24 mouse cellular contexts compared by ENCODE assay signal in genomic region chr17:56024931-56025330, GRCm38 (mm10). TPM values are rescaled to one million over a fixed set of nuclear protein-coding genes. Genes with fewer than 3 reads are reported as not detected.
DNase-seq lines count a peak whose midpoint lies in the region; ATAC-seq and TF ChIP-seq lines count a peak whose summit lies in the region.
"Had no signal": no experiment of that assay in that cellular context is flagged by ENCODE, and none has a peak within 500 bp of the region (broad histone marks: within the 10 kb centered on the region; RNA-seq: fewer than 3 reads in every experiment).

No protein-coding gene starts in this region.

- 0 out of 2 replicates have a peak overlapping the region, but pooled peaks have one; percentile 11 for H3K27ac ChIP-seq in embryonic facial prominence, embryonic 15.5 days (replicated peaks)
- no peak overlapping the region for H3K27ac ChIP-seq in embryonic facial prominence, embryonic 10.5 days (replicated peaks)
- H3K27ac ChIP-seq in heart, embryonic 12.5 days (ENCODE audit: poor library complexity, severe bottlenecking) = 0 out of 2 replicates have a peak overlapping the region, but pooled peaks have one; percentile 2
- peak overlapping the region; percentile 4; the same call in 1 of the 2 replicates for H3K27ac ChIP-seq in left cerebral cortex, adult 2 months
- H3K27ac ChIP-seq: embryonic facial prominence, embryonic 12.5 days; forebrain, embryonic 12.5 days; hindbrain, embryonic 14.5 days; kidney, postnatal 0 days; liver, embryonic 15.5 days; lung, embryonic 15.5 days had no signal

- no peak for DNase-seq in embryonic facial prominence, embryonic 10.5 days (ENCODE audit: low spot score)
- no peak for DNase-seq in heart, postnatal 4 days
- DNase-seq in left cerebral cortex, adult 2 months (ENCODE audit: extremely low spot score in 1 of 2, low spot score in 2 of 2) = no peak
- no peak for DNase-seq in left cerebral cortex, postnatal 36 days (ENCODE audit: low spot score in 2 of 2)
- DNase-seq in lung, postnatal 36 days = no peak
- DNase-seq: adrenal gland, postnatal 36 days; B cell, adult 2 months; kidney, adult 2 months; liver; thymus, postnatal 14 days had no signal

- no peaks in the 10 kb centered on the region for H3K9me3 ChIP-seq in embryonic facial prominence, embryonic 15.5 days (replicated peaks)
- no peaks in the 10 kb centered on the region for H3K9me3 ChIP-seq in embryonic facial prominence, embryonic 10.5 days
- H3K9me3 ChIP-seq in heart, embryonic 12.5 days (replicated peaks) = no peaks in the 10 kb centered on the region
- H3K9me3 ChIP-seq: embryonic facial prominence, embryonic 12.5 days; forebrain, embryonic 12.5 days; G1E; liver, embryonic 15.5 days; lung, embryonic 15.5 days had no signal

- no peak for TF ChIP-seq CTCF in left cerebral cortex, adult 2 months (IDR thresholded peaks at IDR 0.05)

- H3K36me3 ChIP-seq in embryonic facial prominence, embryonic 15.5 days = peaks cover 23% of the 10 kb centered on the region
- H3K36me3 ChIP-seq in embryonic facial prominence, embryonic 10.5 days (replicated peaks) = peaks cover 95% of the 10 kb centered on the region
- H3K36me3 ChIP-seq in heart, embryonic 12.5 days = peaks cover 30% of the 10 kb centered on the region

- intact Hi-C loops in left cerebral cortex, adult 2 months (cut with DNase I) = no loop called here
- intact Hi-C loops in left cerebral cortex, postnatal 36 days (cut with DNase I) = no loop called here

- no peaks in the 10 kb centered on the region for H3K27me3 ChIP-seq in embryonic facial prominence, embryonic 15.5 days
- H3K27me3 ChIP-seq in embryonic facial prominence, embryonic 10.5 days (replicated peaks; ENCODE audit: low read depth, poor library complexity, severe bottlenecking) = no peaks in the 10 kb centered on the region
- no peaks in the 10 kb centered on the region for H3K27me3 ChIP-seq in heart, embryonic 12.5 days (replicated peaks)
- H3K27me3 ChIP-seq: CH12.LX; embryonic facial prominence, embryonic 12.5 days; forebrain, embryonic 12.5 days; liver, embryonic 15.5 days; lung, embryonic 15.5 days; Patski had no signal

- H3K4me1 ChIP-seq in embryonic facial prominence, embryonic 15.5 days = peaks cover 35% of the 10 kb centered on the region
- peaks cover 23% of the 10 kb centered on the region; the same call in 1 of the 2 replicates for H3K4me1 ChIP-seq in embryonic facial prominence, embryonic 10.5 days
- H3K4me1 ChIP-seq in heart, embryonic 12.5 days (replicated peaks) = peaks cover 84% of the 10 kb centered on the region
- H3K4me1 ChIP-seq: embryonic facial prominence, embryonic 12.5 days had no signal

- H3K4me3 ChIP-seq in embryonic facial prominence, embryonic 15.5 days (replicated peaks) = no peak overlapping the region
- H3K4me3 ChIP-seq in embryonic facial prominence, embryonic 10.5 days = no peak overlapping the region
- H3K4me3 ChIP-seq in heart, embryonic 12.5 days = no peak overlapping the region
- H3K4me3 ChIP-seq in left cerebral cortex, adult 2 months = no peak overlapping the region
- H3K4me3 ChIP-seq: embryonic facial prominence, embryonic 12.5 days; erythroblast, embryonic 14.5 days; forebrain, embryonic 12.5 days; liver, embryonic 15.5 days; lung, embryonic 15.5 days had no signal

- no peak for ATAC-seq in embryonic facial prominence, embryonic 15.5 days (ENCODE audit: insufficient number of reproducible peaks, low FRiP score, low TSS enrichment, low read depth)
- no peak for ATAC-seq in heart, embryonic 12.5 days (ENCODE audit: insufficient number of reproducible peaks, low FRiP score)
- ATAC-seq: inflammation-experienced regulatory T-cells, adult 6 months; Patski had no signal

- H3K4me2 ChIP-seq in embryonic facial prominence, embryonic 15.5 days (replicated peaks) = no peak overlapping the region
- H3K4me2 ChIP-seq in heart, embryonic 12.5 days = no peak overlapping the region
- H3K4me2 ChIP-seq: embryonic facial prominence, embryonic 12.5 days; forebrain, embryonic 12.5 days; hindbrain, embryonic 14.5 days; liver, embryonic 15.5 days; lung, embryonic 15.5 days; midbrain, embryonic 11.5 days had no signal

- WGBS in embryonic facial prominence, embryonic 15.5 days = 77% methylated on average over 5 of the region's 5 CpGs
- WGBS in embryonic facial prominence, embryonic 10.5 days = 81% methylated on average over 5 of the region's 5 CpGs
- 52% methylated on average over 5 of the region's 5 CpGs for WGBS in heart, embryonic 12.5 days

- H3K9ac ChIP-seq in embryonic facial prominence, embryonic 15.5 days = no peak overlapping the region
- H3K9ac ChIP-seq in heart, embryonic 12.5 days = no peak overlapping the region
- H3K9ac ChIP-seq: embryonic facial prominence, embryonic 12.5 days; forebrain, embryonic 12.5 days; hindbrain, embryonic 14.5 days; liver, embryonic 15.5 days; lung, embryonic 15.5 days had no signal

RNA-seq across cellular contexts. Expression of gene Sh3gl1, which starts 11.5 kb away (rescaled TPM):
- polyA plus RNA-seq in embryonic facial prominence, embryonic 15.5 days (2015; fragmentation: Nextera tagmentation; extraction: Ambion mirVana) = 194 and 201 TPM in 2 replicates
- polyA plus RNA-seq in embryonic facial prominence, embryonic 10.5 days (2016; fragmentation: Nextera tagmentation; extraction: Ambion mirVana) = 170 and 173 TPM in 2 replicates
- 93.2 and 96.6 TPM in 2 replicates for polyA plus RNA-seq in heart, embryonic 12.5 days (2016; fragmentation: Nextera tagmentation; extraction: Ambion mirVana)
- total RNA-seq in heart, postnatal 4 days (2021) = 10 to 100 TPM; 37.8 to 38.5 TPM
- total RNA-seq in left cerebral cortex, adult 2 months (2021) = 10 to 100 TPM; 38.9 to 43.2 TPM
- 10 to 100 TPM; 39.3 to 45.1 TPM for total RNA-seq in left cerebral cortex, postnatal 36 days (2021)

RNA-seq across cellular contexts. Expression of gene Chaf1a, which starts 15.3 kb away (rescaled TPM):
- 21.6 and 23.0 TPM in 2 replicates for polyA plus RNA-seq in embryonic facial prominence, embryonic 15.5 days (2015; fragmentation: Nextera tagmentation; extraction: Ambion mirVana)
- polyA plus RNA-seq in embryonic facial prominence, embryonic 10.5 days (2016; fragmentation: Nextera tagmentation; extraction: Ambion mirVana) = 50.7 and 52.3 TPM in 2 replicates
- polyA plus RNA-seq in heart, embryonic 12.5 days (2016; fragmentation: Nextera tagmentation; extraction: Ambion mirVana) = 22.0 and 22.6 TPM in 2 replicates
- total RNA-seq in heart, postnatal 4 days (2021) = 10 to 100 TPM; 13.3 to 14.8 TPM
- 1 to 10 TPM; 1.6 to 2.0 TPM for total RNA-seq in left cerebral cortex, adult 2 months (2021)
- 1 to 10 TPM; 2.2 to 2.7 TPM for total RNA-seq in left cerebral cortex, postnatal 36 days (2021)

RNA-seq across cellular contexts. Expression of gene Mpnd, which starts 19.4 kb away (rescaled TPM):
- 91.3 and 97.2 TPM in 2 replicates for polyA plus RNA-seq in embryonic facial prominence, embryonic 15.5 days (2015; fragmentation: Nextera tagmentation; extraction: Ambion mirVana)
- 126 and 135 TPM in 2 replicates for polyA plus RNA-seq in embryonic facial prominence, embryonic 10.5 days (2016; fragmentation: Nextera tagmentation; extraction: Ambion mirVana)
- polyA plus RNA-seq in heart, embryonic 12.5 days (2016; fragmentation: Nextera tagmentation; extraction: Ambion mirVana) = 75.4 and 78.7 TPM in 2 replicates
- total RNA-seq in heart, postnatal 4 days (2021) = 10 to 100 TPM; 42.7 to 44.7 TPM
- total RNA-seq in left cerebral cortex, adult 2 months (2021) = 10 to 100 TPM; 90.8 to 91.2 TPM
- total RNA-seq in left cerebral cortex, postnatal 36 days (2021) = 100 to 1,000 TPM in 1 of 2 experiments, 10 to 100 TPM in 1; 92.7 to 105 TPM

RNA-seq across cellular contexts. Expression of gene Stap2, which starts 19.5 kb away (rescaled TPM):
- 23.6 and 24.5 TPM in 2 replicates for polyA plus RNA-seq in embryonic facial prominence, embryonic 15.5 days (2015; fragmentation: Nextera tagmentation; extraction: Ambion mirVana)
- polyA plus RNA-seq in embryonic facial prominence, embryonic 10.5 days (2016; fragmentation: Nextera tagmentation; extraction: Ambion mirVana) = 8.2 and 8.8 TPM in 2 replicates
- 10.2 and 10.4 TPM in 2 replicates for polyA plus RNA-seq in heart, embryonic 12.5 days (2016; fragmentation: Nextera tagmentation; extraction: Ambion mirVana)
- total RNA-seq in heart, postnatal 4 days (2021) = 10 to 100 TPM; 13.3 to 15.2 TPM
- total RNA-seq in left cerebral cortex, adult 2 months (2021) = 1 to 10 TPM; 2.5 to 3.1 TPM
- total RNA-seq in left cerebral cortex, postnatal 36 days (2021) = 1 to 10 TPM; 2.3 to 3.1 TPM
- polyA plus RNA-seq: erythroblast, embryonic 14.5 days; G1E had no signal

RNA-seq across cellular contexts. Expression of gene Fsd1, which starts 38.6 kb away (rescaled TPM):
- polyA plus RNA-seq in embryonic facial prominence, embryonic 15.5 days (2015; fragmentation: Nextera tagmentation; extraction: Ambion mirVana) = 12.5 and 16.8 TPM in 2 replicates
- 63.3 and 69.4 TPM in 2 replicates for polyA plus RNA-seq in embryonic facial prominence, embryonic 10.5 days (2016; fragmentation: Nextera tagmentation; extraction: Ambion mirVana)
- polyA plus RNA-seq in heart, embryonic 12.5 days (2016; fragmentation: Nextera tagmentation; extraction: Ambion mirVana) = 5.2 and 5.6 TPM in 2 replicates
- 1 to 10 TPM in 1 of 2 experiments, under 1 TPM in 1; 0.34 to 1.5 TPM for total RNA-seq in heart, postnatal 4 days (2021)
- 10 to 100 TPM; 88.7 to 90.6 TPM for total RNA-seq in left cerebral cortex, adult 2 months (2021)
- 10 to 100 TPM; 75.0 to 97.4 TPM for total RNA-seq in left cerebral cortex, postnatal 36 days (2021)
- polyA plus RNA-seq: erythroblast, embryonic 14.5 days; G1E had no signal
